Mouse (Mus musculus) neural tube, embryonic 13.5 days (tissue): ENCODE results near the gene Ccdc34. TPM values are rescaled to one million over a fixed set of nuclear protein-coding genes. Genes with fewer than 3 reads are reported as not detected.

Experiments used
- ATAC-seq: fragments of 200-750 bp; cut with Nextera tagmentation; 2 replicates; pipeline ENCODE4 v1.8.0; 2017; ENCODE audit warnings: low read depth, mild to moderate bottlenecking, moderate TSS enrichment, moderate library complexity
- H3K27ac ChIP-seq: fragments of 300-500 bp; sonication (generic); replicated peaks from 2 replicates; pipeline ENCODE4 v1.5.1; 2015; ENCODE audit warnings: moderate library complexity, mild to moderate bottlenecking, inconsistent platforms
- H3K27me3 ChIP-seq: fragments of 300-500 bp; sonication (generic); 2 replicates; pipeline ENCODE4 v1.6.1; 2015; ENCODE audit warnings: mild to moderate bottlenecking, inconsistent platforms
- H3K36me3 ChIP-seq: fragments of 300-500 bp; sonication (generic); 2 replicates; pipeline ENCODE4 v1.6.1; 2015; ENCODE audit warnings: mild to moderate bottlenecking, inconsistent platforms
- H3K4me1 ChIP-seq: fragments of 300-500 bp; sonication (generic); replicated peaks from 2 replicates; pipeline ENCODE4 v1.6.1; 2015; ENCODE audit warnings: inconsistent platforms
- H3K4me2 ChIP-seq: fragments of 300-500 bp; sonication (generic); 2 replicates; pipeline ENCODE4 v1.6.1; 2015; ENCODE audit warnings: inconsistent platforms, mild to moderate bottlenecking, moderate library complexity
- H3K4me3 ChIP-seq: fragments of 300-500 bp; sonication (generic); 2 replicates; pipeline ENCODE4 v1.5.1; 2015; ENCODE audit warnings: mild to moderate bottlenecking, inconsistent platforms
- H3K9ac ChIP-seq: fragments of 300-500 bp; sonication (generic); 2 replicates; pipeline ENCODE4 v1.6.1; 2015; ENCODE audit warnings: moderate library complexity, mild to moderate bottlenecking, inconsistent platforms
- H3K9me3 ChIP-seq: fragments of 300-500 bp; sonication (generic); 2 replicates; pipeline ENCODE4 v1.6.1; 2016; ENCODE audit warnings: inconsistent platforms
- WGBS: fragments of 180-500 bp; shearing (Covaris S2); methylation state at CpG from one replicate; pipeline ENCODE4 v1.1.7; 2015; 5-methylcytosine and 5-hydroxymethylcytosine counted together
- polyA plus RNA-seq: library from polyadenylated mRNA; unstranded; fragments of >200 nt; fragmentation: Nextera tagmentation; extraction: Ambion mirVana; gene quantifications from 2 replicates; pipeline ENCODE4 v1.2.1, GENCODE M21; 2015

Ccdc34 gene
- polyA plus RNA-seq, 1 experiment from 2014 or later: 36.1 TPM

DNA sequence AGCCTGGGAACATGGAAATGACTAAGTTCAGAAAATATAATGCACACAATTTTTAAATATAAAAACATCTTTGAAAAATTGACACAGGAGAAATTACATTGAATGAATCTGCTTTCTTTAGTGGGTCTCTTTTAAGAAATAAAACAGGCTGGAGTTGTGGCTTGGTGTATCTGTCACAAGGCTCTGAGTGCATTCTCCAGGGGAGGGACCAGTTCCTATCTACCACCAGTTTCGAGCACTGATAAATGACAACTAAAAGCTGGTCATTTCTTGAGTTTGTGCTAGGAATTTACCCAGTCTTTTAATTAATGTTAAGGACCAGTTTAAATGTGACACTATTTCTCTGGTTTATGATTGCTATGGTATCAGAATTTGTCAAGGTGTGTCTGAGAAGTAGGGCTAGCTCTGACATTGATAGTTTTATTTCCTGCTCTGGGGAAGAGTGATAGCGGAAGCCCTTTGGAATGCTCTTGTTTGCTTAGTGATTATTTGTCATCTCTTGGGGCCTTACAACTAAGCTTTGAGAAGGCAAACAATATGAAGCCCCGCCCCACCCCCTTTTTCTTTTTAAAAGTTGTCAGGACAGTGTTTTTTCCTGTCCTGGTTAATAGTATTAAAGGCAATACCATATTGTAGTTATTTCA, 11.9 kb upstream of the Ccdc34 start:
- no peak for ATAC-seq
- H3K4me1 ChIP-seq: no peaks in the 10 kb centered on the region
- 88% methylated on average over 3 of the region's 3 CpGs for WGBS
- no peaks in the 10 kb centered on the region for H3K27me3 ChIP-seq
- H3K4me3 ChIP-seq: no peak overlapping the region
- peaks cover 30% of the 10 kb centered on the region for H3K36me3 ChIP-seq
- H3K9me3 ChIP-seq: no peaks in the 10 kb centered on the region
- H3K4me2 ChIP-seq: no peak overlapping the region
- no peak overlapping the region for H3K27ac ChIP-seq
- no peak overlapping the region for H3K9ac ChIP-seq

DNA sequence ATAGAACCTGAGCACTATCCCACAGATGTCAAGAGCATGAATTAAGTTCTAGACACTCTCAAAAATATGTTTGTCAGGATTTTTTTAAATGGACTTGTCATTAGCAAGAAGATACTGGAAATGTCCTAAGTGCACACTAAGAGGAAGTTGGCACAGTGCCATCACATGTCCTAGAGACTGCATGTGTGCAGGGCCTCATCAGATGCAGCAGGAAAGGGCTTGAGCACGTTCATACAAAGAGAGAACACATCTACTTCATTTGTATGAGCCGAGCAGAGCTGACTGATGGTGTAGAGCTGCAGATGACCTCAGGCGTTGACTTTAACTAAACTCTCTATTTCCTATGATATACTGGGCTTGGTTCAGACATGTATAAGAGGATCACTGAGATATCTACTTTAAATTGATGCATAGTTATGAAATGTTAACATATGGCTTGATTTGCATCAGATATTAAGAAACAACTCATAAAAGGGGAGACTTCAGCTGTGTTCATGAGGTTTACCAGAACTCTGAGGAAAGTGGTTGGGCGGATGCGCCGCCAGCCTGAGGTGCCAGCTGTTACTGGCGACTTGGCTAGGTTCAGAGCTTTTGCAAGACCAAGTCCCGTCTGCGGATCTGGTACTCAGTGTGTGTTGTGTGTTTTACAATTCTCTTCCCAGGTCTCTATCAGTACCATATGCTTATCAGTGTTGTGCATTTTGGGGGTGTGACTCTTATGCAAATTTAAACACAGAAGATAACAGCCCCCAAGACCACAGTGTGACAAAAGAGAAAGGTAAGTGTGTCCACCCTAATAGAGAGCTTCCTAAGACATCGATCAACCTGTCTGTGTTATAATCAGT, 10.0 kb upstream of the Ccdc34 start:
- Histone ChIP-seq H3K4me1 (no peaks in the 10 kb centered on the region; the same call in 1 of the 2 replicates), H3K4me2 (no peak overlapping the region)
- 92% methylated on average over 10 of the region's 10 CpGs for WGBS

DNA sequence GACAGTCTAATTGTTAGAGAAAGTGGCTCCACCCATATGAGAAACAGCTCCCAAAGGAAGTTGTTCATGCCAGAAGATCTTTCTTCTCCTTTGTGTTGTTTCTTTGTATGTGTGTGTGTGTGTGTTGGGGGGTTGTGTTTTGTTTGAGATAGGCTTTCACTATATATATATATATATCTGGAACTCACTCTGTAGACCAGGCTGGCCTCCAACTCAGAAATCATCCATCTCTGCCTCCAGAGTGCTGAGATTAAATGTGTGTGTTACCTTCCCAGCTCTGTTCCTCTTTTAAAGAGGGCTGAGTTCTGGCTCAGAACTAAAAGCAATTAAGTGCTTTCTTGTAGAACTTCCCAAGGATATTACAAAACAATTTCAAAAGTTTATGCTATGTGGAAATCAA, 8.2 kb upstream of the Ccdc34 start:
- no peak for ATAC-seq

More for the DNA sequence above, 10.0 kb upstream of the Ccdc34 start:
- Histone ChIP-seq H3K4me3 (no peak overlapping the region), H3K27ac (no peak overlapping the region), H3K9ac (no peak overlapping the region), H3K36me3 (peaks cover 36% of the 10 kb centered on the region), H3K9me3 (no peaks in the 10 kb centered on the region), H3K27me3 (no peaks in the 10 kb centered on the region)
- no peak; the same call in 1 of the 2 replicates for ATAC-seq

DNA sequence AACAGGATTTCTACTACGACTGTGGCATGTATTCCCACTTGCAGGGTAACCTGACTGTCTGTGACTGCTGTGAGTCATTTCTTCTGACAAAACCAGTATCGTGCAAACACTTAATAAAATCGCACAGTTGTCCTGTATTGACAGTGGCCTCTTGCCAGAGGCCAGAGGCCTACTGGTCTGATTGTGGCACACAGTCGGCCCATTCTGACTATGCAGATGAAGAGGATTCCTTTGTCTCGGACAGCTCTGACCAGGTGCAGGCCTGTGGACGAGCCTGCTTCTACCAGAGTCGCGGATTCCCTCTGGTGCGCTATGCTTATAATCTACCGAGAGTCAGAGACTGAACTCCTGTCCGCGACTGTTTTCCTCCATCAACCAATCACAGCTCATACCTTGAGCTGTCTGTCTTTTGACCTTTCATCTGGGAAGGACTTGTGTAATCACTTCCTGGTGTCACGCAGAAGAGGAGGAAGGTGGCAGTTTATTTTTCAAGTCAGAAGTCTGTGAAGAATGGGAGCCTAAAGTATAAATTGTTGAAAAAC, 5.4 kb upstream of the Ccdc34 start:
- peak overlapping the region; percentile 28; the same call in 1 of the 2 replicates for H3K27ac ChIP-seq
- H3K27me3 ChIP-seq: no peaks in the 10 kb centered on the region
- H3K4me2 ChIP-seq: no peak overlapping the region
- H3K9me3 ChIP-seq: no peaks in the 10 kb centered on the region
- WGBS: 81% methylated on average over 13 of the region's 13 CpGs
- H3K4me3 ChIP-seq: no peak overlapping the region
- H3K9ac ChIP-seq: no peak overlapping the region
- ATAC-seq: 0 out of 2 replicates have a peak, but pooled peaks have one; percentile 27
- peaks cover 5% of the 10 kb centered on the region for H3K4me1 ChIP-seq
- peaks cover 22% of the 10 kb centered on the region for H3K36me3 ChIP-seq

More for the DNA sequence above, 8.2 kb upstream of the Ccdc34 start:
- no peaks in the 10 kb centered on the region for H3K9me3 ChIP-seq
- H3K4me1 ChIP-seq: no peaks in the 10 kb centered on the region; the same call in 1 of the 2 replicates
- no peak overlapping the region for H3K9ac ChIP-seq
- no peak overlapping the region for H3K4me3 ChIP-seq
- H3K27ac ChIP-seq: no peak overlapping the region
- peaks cover 36% of the 10 kb centered on the region for H3K36me3 ChIP-seq
- H3K4me2 ChIP-seq: no peak overlapping the region
- no peaks in the 10 kb centered on the region for H3K27me3 ChIP-seq

DNA sequence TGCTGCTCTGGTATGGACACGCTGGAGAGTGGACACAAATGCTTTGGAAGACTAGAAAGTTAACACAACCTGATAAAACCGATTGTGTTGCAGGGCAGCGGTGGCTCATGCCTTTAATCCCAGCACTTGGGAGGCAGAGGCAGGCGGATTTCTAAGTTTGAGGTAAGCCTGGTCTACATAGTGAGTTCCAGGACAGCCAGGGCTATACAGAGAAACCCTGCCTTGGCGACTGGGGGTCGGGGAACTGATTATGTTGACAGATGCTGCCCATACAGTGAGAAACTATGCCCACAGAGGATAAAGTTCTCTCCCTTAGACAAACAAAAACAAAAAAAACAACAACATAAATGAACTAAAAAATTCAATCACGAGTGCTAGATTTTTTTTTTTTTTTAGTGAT, 530 bp upstream of the Ccdc34 start:
- 41% methylated on average over 7 of the region's 7 CpGs for WGBS
- Histone ChIP-seq H3K27me3 (no peaks in the 10 kb centered on the region), H3K4me1 (peaks cover 35% of the 10 kb centered on the region), H3K36me3 (peaks cover 9% of the 10 kb centered on the region), H3K4me2 (peak overlapping the region; percentile 71), H3K4me3 (peak overlapping the region; percentile 81), H3K9me3 (no peaks in the 10 kb centered on the region), H3K27ac (peak overlapping the region; percentile 91), H3K9ac (peak overlapping the region; percentile 94)
- 0 out of 2 replicates have a peak, but pooled peaks have one; percentile 17 for ATAC-seq

DNA sequence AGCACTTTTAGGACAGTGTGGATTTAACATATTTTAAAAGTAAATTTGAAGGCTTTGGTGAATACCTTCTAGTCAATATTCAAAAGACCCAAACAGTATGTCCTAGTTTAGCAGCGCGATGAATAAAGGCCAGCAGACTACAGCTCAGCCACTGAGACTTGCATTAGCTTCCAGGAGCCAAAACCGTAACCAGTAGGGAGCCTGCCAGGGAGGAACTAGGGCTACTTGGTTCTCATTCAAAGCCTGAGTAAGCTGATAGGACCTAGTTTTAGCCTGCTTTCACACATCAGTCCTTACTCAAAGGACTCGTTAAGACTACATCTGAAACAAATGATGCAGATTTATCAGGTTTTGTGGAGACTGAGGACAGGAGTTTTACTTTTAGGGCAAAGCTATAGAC, 2.0 kb downstream of the Ccdc34 start:
- H3K4me2 ChIP-seq: peak overlapping the region; percentile 71
- 80% methylated on average over 4 of the region's 4 CpGs for WGBS
- ATAC-seq: no peak
- peak overlapping the region; percentile 27; the same call in 1 of the 2 replicates for H3K9ac ChIP-seq
- H3K36me3 ChIP-seq: peaks cover 15% of the 10 kb centered on the region
- no peaks in the 10 kb centered on the region for H3K9me3 ChIP-seq
- no peak overlapping the region for H3K27ac ChIP-seq
- H3K4me3 ChIP-seq: no peak overlapping the region
- H3K27me3 ChIP-seq: no peaks in the 10 kb centered on the region
- H3K4me1 ChIP-seq: peaks cover 35% of the 10 kb centered on the region

DNA sequence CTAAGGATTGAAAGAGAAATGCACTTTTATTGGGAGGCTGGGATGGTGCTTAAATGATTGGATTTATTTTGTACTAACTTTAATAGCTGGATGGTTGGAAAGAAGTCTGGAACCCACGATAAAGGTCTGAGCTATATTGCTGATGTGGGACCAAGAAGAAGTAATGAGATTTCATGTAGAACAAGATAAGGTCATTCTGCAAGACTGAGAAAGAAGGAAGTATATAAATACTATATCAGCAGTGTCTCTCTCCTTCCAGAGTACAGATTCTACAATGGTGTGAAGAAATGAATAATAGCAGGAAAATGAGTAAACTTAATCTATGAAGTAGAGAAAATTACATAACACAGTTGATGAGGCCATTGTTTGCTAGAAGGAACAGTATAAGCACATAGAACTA, 2.8 kb downstream of the Ccdc34 start:
- no peak overlapping the region for H3K27ac ChIP-seq
- no peak for ATAC-seq
- no peaks in the 10 kb centered on the region for H3K9me3 ChIP-seq
- H3K36me3 ChIP-seq: peaks cover 15% of the 10 kb centered on the region
- no peak overlapping the region for H3K9ac ChIP-seq
- 0 out of 2 replicates have a peak overlapping the region, but pooled peaks have one; percentile 71 for H3K4me2 ChIP-seq
- H3K27me3 ChIP-seq: no peaks in the 10 kb centered on the region
- 95% methylated on average over 1 of the region's 1 CpGs for WGBS
- no peak overlapping the region for H3K4me3 ChIP-seq
- peaks cover 35% of the 10 kb centered on the region for H3K4me1 ChIP-seq

GRCm38 (mm10) chr2:110036265-110036664, 18.6 kb downstream of the Ccdc34 start:
- H3K4me2 ChIP-seq: no peak overlapping the region
- H3K27me3 ChIP-seq: no peaks in the 10 kb centered on the region
- H3K9ac ChIP-seq: no peak overlapping the region
- no peak for ATAC-seq
- peaks cover 21% of the 10 kb centered on the region for H3K36me3 ChIP-seq
- H3K4me3 ChIP-seq: no peak overlapping the region
- 35% methylated on average over 4 of the region's 4 CpGs for WGBS
- H3K27ac ChIP-seq: no peak overlapping the region
- H3K4me1 ChIP-seq: peaks cover 6% of the 10 kb centered on the region
- no peaks in the 10 kb centered on the region for H3K9me3 ChIP-seq

- no peaks in the 10 kb centered on the region for H3K9me3 ChIP-seq
- H3K27me3 ChIP-seq: no peaks in the 10 kb centered on the region
- no peak overlapping the region for H3K27ac ChIP-seq
- H3K4me1 ChIP-seq: peaks cover 6% of the 10 kb centered on the region
- no peak for ATAC-seq
- H3K4me2 ChIP-seq: no peak overlapping the region
- no peak overlapping the region for H3K9ac ChIP-seq
- 79% methylated on average over 4 of the region's 4 CpGs for WGBS
- no peak overlapping the region for H3K4me3 ChIP-seq
- H3K36me3 ChIP-seq: peaks cover 21% of the 10 kb centered on the region
These were observed 19.0 kb downstream of the Ccdc34 start for GRCm38 (mm10) chr2:110036665-110037064.

GRCm38 (mm10) chr2:110037221-110037620, 19.6 kb downstream of the Ccdc34 start:
- 90% methylated on average over 2 of the region's 2 CpGs for WGBS
- Histone ChIP-seq H3K27ac (no peak overlapping the region), H3K36me3 (peaks cover 21% of the 10 kb centered on the region), H3K4me3 (no peak overlapping the region), H3K9ac (no peak overlapping the region), H3K4me1 (peaks cover 6% of the 10 kb centered on the region), H3K27me3 (no peaks in the 10 kb centered on the region), H3K4me2 (no peak overlapping the region), H3K9me3 (no peaks in the 10 kb centered on the region)
- no peak for ATAC-seq

DNA sequence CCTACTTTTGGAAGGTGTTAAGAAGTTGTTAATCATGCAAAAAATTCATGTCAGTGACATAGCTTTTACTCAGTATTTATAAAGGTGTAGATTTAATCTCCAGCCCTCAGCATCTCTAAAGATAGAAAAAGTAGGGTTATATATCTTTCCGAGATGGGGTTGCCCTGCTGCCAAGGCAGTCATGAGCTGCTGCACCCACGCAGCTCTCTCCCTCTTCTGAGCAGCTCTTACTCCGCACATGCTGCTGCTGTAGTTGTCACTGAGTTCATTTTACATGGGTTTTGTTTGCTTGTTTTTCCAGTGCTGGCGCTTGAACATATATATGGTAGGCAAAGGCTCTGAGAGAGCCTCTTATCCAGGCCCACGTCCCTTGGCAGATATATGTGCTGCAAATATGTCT, 20.7 kb downstream of the Ccdc34 start:
- H3K9ac ChIP-seq: no peak overlapping the region
- peaks cover 6% of the 10 kb centered on the region for H3K4me1 ChIP-seq
- no peak overlapping the region for H3K4me2 ChIP-seq
- 78% methylated on average over 5 of the region's 5 CpGs for WGBS
- no peak overlapping the region for H3K4me3 ChIP-seq
- peaks cover 13% of the 10 kb centered on the region for H3K36me3 ChIP-seq
- no peaks in the 10 kb centered on the region for H3K27me3 ChIP-seq
- H3K27ac ChIP-seq: no peak overlapping the region
- no peak for ATAC-seq
- H3K9me3 ChIP-seq: no peaks in the 10 kb centered on the region
